Mouse (Mus musculus) kidney, adult 11 months (tissue): Measurements from ENCODE around the gene Ube2e3.

Experiments
- DNase-seq: peaks from one replicate; pipeline ENCODE4 v3.0.0; 2022

Ube2e3 gene

GRCm38 (mm10) chr2:78882743-78883433, 15.0 kb downstream of the Ube2e3 start:
- DNase-seq = no peak

- DNase-seq = no peak
Measured at GRCm38 (mm10) chr2:78886446-78886845, 18.5 kb downstream of the Ube2e3 start.

GRCm38 (mm10) chr2:78888190-78888589, 20.3 kb downstream of the Ube2e3 start:
- DNase-seq = no peak

GRCm38 (mm10) chr2:78895216-78895615, 27.3 kb downstream of the Ube2e3 start:
- no peak for DNase-seq

- DNase-seq = no peak
Measured at GRCm38 (mm10) chr2:78905916-78906315, 38.0 kb downstream of the Ube2e3 start.

- DNase-seq = no peak
Measured at GRCm38 (mm10) chr2:78911516-78911915, 43.6 kb downstream of the Ube2e3 start.

GRCm38 (mm10) chr2:78914861-78915260, 46.9 kb downstream of the Ube2e3 start:
- DNase-seq = no peak

- no peak for DNase-seq
Measured at GRCm38 (mm10) chr2:78922980-78923674, 55.2 kb downstream of the Ube2e3 start.

GRCm38 (mm10) chr2:78925807-78926206, 57.9 kb downstream of the Ube2e3 start:
- DNase-seq = no peak

GRCm38 (mm10) chr2:78927625-78928024, 59.7 kb downstream of the Ube2e3 start:
- no peak for DNase-seq

- DNase-seq = no peak
Measured at GRCm38 (mm10) chr2:78928080-78928479, 60.2 kb downstream of the Ube2e3 start.

- DNase-seq = no peak
Measured at GRCm38 (mm10) chr2:78931358-78931757, 63.4 kb downstream of the Ube2e3 start.

- DNase-seq = no peak
Measured at GRCm38 (mm10) chr2:78959451-78959850, 91.5 kb downstream of the Ube2e3 start.

GRCm38 (mm10) chr2:78960288-78960687, 92.4 kb downstream of the Ube2e3 start:
- DNase-seq = no peak

GRCm38 (mm10) chr2:78961023-78961422, 93.1 kb downstream of the Ube2e3 start:
- DNase-seq = no peak

GRCm38 (mm10) chr2:78961580-78961979, 93.7 kb downstream of the Ube2e3 start:
- no peak for DNase-seq

GRCm38 (mm10) chr2:78964995-78965394, 97.1 kb downstream of the Ube2e3 start:
- DNase-seq = no peak

- no peak for DNase-seq
Measured at GRCm38 (mm10) chr2:78965396-78965795, 97.5 kb downstream of the Ube2e3 start.

GRCm38 (mm10) chr2:78970088-78970487, 102.2 kb downstream of the Ube2e3 start:
- DNase-seq = no peak
